Mouse (Mus musculus) liver, postnatal 0 days (tissue): ENCODE data around the gene Cblc. TPM values are rescaled to one million over a fixed set of nuclear protein-coding genes. Genes with fewer than 3 reads are reported as not detected.

Experiments used
- ATAC-seq: fragments of 200-750 bp; cut with Nextera tagmentation; 2 replicates; pipeline ENCODE4 v1.8.0; 2017; ENCODE audit warnings: mild to moderate bottlenecking, moderate library complexity
- DNase-seq: peaks from one replicate; pipeline ENCODE4 v3.0.0-alpha.2; 2016
- H3K27ac ChIP-seq: fragments of 300-500 bp; sonication (generic); 2 replicates; pipeline ENCODE4 v1.5.1; 2014; ENCODE audit warnings: antibody characterized with exemption, moderate library complexity, mild to moderate bottlenecking, low read depth
- H3K27me3 ChIP-seq: fragments of 300-500 bp; sonication (generic); 2 replicates; pipeline ENCODE4 v1.6.1; 2014; ENCODE audit warnings: low read length, control low read depth, mixed read lengths; ENCODE audit not compliant: insufficient read depth
- H3K36me3 ChIP-seq: fragments of 300-500 bp; sonication (generic); replicated peaks from 2 replicates; pipeline ENCODE4 v1.6.1; 2014; ENCODE audit warnings: mild to moderate bottlenecking, control low read depth, low read length, moderate library complexity, mixed read lengths; ENCODE audit not compliant: insufficient read depth
- H3K4me1 ChIP-seq: fragments of 300-500 bp; sonication (generic); 2 replicates; pipeline ENCODE4 v1.6.1; 2014; ENCODE audit warnings: antibody characterized with exemption, mild to moderate bottlenecking, control low read depth; ENCODE audit not compliant: insufficient read depth
- H3K4me2 ChIP-seq: fragments of 300-500 bp; sonication (generic); 2 replicates; pipeline ENCODE4 v1.6.1; 2014; ENCODE audit warnings: low read depth, mild to moderate bottlenecking, low read length, moderate library complexity, mixed read lengths
- H3K4me3 ChIP-seq: fragments of 300-500 bp; sonication (generic); 2 replicates; pipeline ENCODE4 v1.5.1; 2014; ENCODE audit warnings: low read depth, low read length
- H3K9ac ChIP-seq: fragments of 300-500 bp; sonication (generic); replicated peaks from 2 replicates; pipeline ENCODE4 v1.6.1; 2014; ENCODE audit warnings: mild to moderate bottlenecking, moderate library complexity
- H3K9me3 ChIP-seq: fragments of 300-500 bp; sonication (generic); 2 replicates; pipeline ENCODE4 v1.6.1; 2016; ENCODE audit warnings: mild to moderate bottlenecking, control low read depth, low read length, mixed read lengths
- CTCF ChIP-seq: sonication (generic); IDR thresholded peaks from 2 replicates; pipeline ENCODE4 v1.5.1; 2016; ENCODE audit warnings: antibody characterized with exemption, low read depth
- EP300 ChIP-seq: IDR thresholded peaks from 2 replicates; pipeline ENCODE4 v1.6.1; 2016; ENCODE audit warnings: antibody characterized with exemption, low read depth, mild to moderate bottlenecking
- WGBS: fragments of 180-500 bp; shearing (Covaris S2); extraction: QIAGEN DNeasy Blood & Tissue Kit; methylation state at CpG from one replicate; pipeline ENCODE4 v1.1.7; 2014; ENCODE audit not compliant: insufficient replicate concordance; 5-methylcytosine and 5-hydroxymethylcytosine counted together
- polyA plus RNA-seq: library from polyadenylated mRNA; unstranded; fragments of >200 nt; fragmentation: Nextera tagmentation; extraction: Ambion mirVana; gene quantifications from 2 replicates; pipeline ENCODE4 v1.2.1, GENCODE M21; 2015

Gene Cblc
- polyA plus RNA-seq, 1 experiment from 2014 or later: 9.6 TPM

GRCm38 (mm10) chr7:19769434-19770374 lies 26.9 kb downstream of the Cblc start:
- Histone ChIP-seq H3K9me3 (no peaks in the 10 kb centered on the region), H3K4me2 (peak overlapping the region; percentile 80), H3K36me3 (no peaks in the 10 kb centered on the region), H3K27ac (no peak overlapping the region), H3K4me1 (peaks cover 18% of the 10 kb centered on the region), H3K27me3 (peaks cover 20% of the 10 kb centered on the region), H3K9ac (peak overlapping the region; percentile 58), H3K4me3 (peak overlapping the region; percentile 46)
- ATAC-seq (peak; percentile 31; the same call in 1 of the 2 replicates), DNase-seq (no peak)
- TF ChIP-seq EP300 (no peak), CTCF (no peak)
- WGBS: 15% methylated on average over 16 of the region's 16 CpGs

- 31% methylated on average over 4 of the region's 4 CpGs for WGBS
- ATAC-seq (no peak), DNase-seq (no peak)
- H3K9ac ChIP-seq: no peak overlapping the region
- H3K4me1 ChIP-seq: peaks cover 18% of the 10 kb centered on the region
- TF ChIP-seq EP300 (no peak), CTCF (no peak)
- H3K27me3 ChIP-seq: peaks cover 20% of the 10 kb centered on the region
- no peaks in the 10 kb centered on the region for H3K36me3 ChIP-seq
- H3K4me3 ChIP-seq: no peak overlapping the region
- no peak overlapping the region for H3K27ac ChIP-seq
- H3K9me3 ChIP-seq: no peaks in the 10 kb centered on the region
- no peak overlapping the region for H3K4me2 ChIP-seq
These were observed 27.6 kb downstream of the Cblc start for GRCm38 (mm10) chr7:19769001-19769400.

GRCm38 (mm10) chr7:19768251-19768650 lies 28.4 kb downstream of the Cblc start:
- ATAC-seq (no peak), DNase-seq (no peak)
- H3K4me1 ChIP-seq: peaks cover 18% of the 10 kb centered on the region
- no peaks in the 10 kb centered on the region for H3K9me3 ChIP-seq
- H3K27me3 ChIP-seq: peaks cover 20% of the 10 kb centered on the region
- TF ChIP-seq CTCF (no peak), EP300 (no peak)
- no peak overlapping the region for H3K4me2 ChIP-seq
- 75% methylated on average over 14 of the region's 14 CpGs for WGBS
- no peaks in the 10 kb centered on the region for H3K36me3 ChIP-seq
- no peak overlapping the region for H3K9ac ChIP-seq
- no peak overlapping the region for H3K4me3 ChIP-seq
- no peak overlapping the region for H3K27ac ChIP-seq

GRCm38 (mm10) chr7:19764581-19764980 lies 32.0 kb downstream of the Cblc start:
- Histone ChIP-seq H3K4me1 (peaks cover 1% of the 10 kb centered on the region), H3K4me3 (no peak overlapping the region), H3K9me3 (no peaks in the 10 kb centered on the region), H3K27me3 (peaks cover 3% of the 10 kb centered on the region), H3K27ac (no peak overlapping the region), H3K4me2 (no peak overlapping the region), H3K36me3 (no peaks in the 10 kb centered on the region), H3K9ac (no peak overlapping the region)
- DNase-seq: no peak
- TF ChIP-seq EP300 (no peak), CTCF (no peak)
- no peak for ATAC-seq
- WGBS: 77% methylated on average over 8 of the region's 9 CpGs

- H3K36me3 ChIP-seq: no peaks in the 10 kb centered on the region
- 75% methylated on average over 12 of the region's 13 CpGs for WGBS
- H3K4me2 ChIP-seq: no peak overlapping the region
These were observed 32.7 kb downstream of the Cblc start for GRCm38 (mm10) chr7:19763829-19764477.

GRCm38 (mm10) chr7:19762283-19762682 lies 34.3 kb downstream of the Cblc start:
- DNase-seq: no peak
- no peak for ATAC-seq
- no peak overlapping the region for H3K27ac ChIP-seq
- no peak overlapping the region for H3K4me3 ChIP-seq
- no peak overlapping the region for H3K9ac ChIP-seq
- H3K9me3 ChIP-seq: no peaks in the 10 kb centered on the region
- TF ChIP-seq EP300 (no peak), CTCF (no peak)
- no peak overlapping the region for H3K4me2 ChIP-seq
- no peaks in the 10 kb centered on the region for H3K36me3 ChIP-seq
- H3K27me3 ChIP-seq: no peaks in the 10 kb centered on the region
- 79% methylated on average over 11 of the region's 11 CpGs for WGBS
- no peaks in the 10 kb centered on the region; the same call in 1 of the 2 replicates for H3K4me1 ChIP-seq

More at GRCm38 (mm10) chr7:19763829-19764477, 32.7 kb downstream of the Cblc start:
- H3K27ac ChIP-seq: no peak overlapping the region
- H3K27me3 ChIP-seq: no peaks in the 10 kb centered on the region
- H3K4me3 ChIP-seq: no peak overlapping the region
- TF ChIP-seq EP300 (no peak), CTCF (no peak)
- DNase-seq (no peak), ATAC-seq (no peak)
- no peaks in the 10 kb centered on the region; the same call in 1 of the 2 replicates for H3K4me1 ChIP-seq
- no peaks in the 10 kb centered on the region for H3K9me3 ChIP-seq
- H3K9ac ChIP-seq: no peak overlapping the region
